Mouse (Mus musculus) liver, embryonic 11.5 days (tissue): ENCODE measurements around the gene Foxn4. TPM values are rescaled to one million over a fixed set of nuclear protein-coding genes. Genes with fewer than 3 reads are reported as not detected.
A peak's percentile ranks its signal among the peaks of the same experiment; 100 is the strongest.

ENCODE experiments used
- ATAC-seq: fragments of 200-750 bp; cut with Nextera tagmentation; replicated peaks from 2 replicates; pipeline ENCODE4 v1.8.0; 2017; ENCODE audit warnings: moderate number of reproducible peaks, mild to moderate bottlenecking, moderate TSS enrichment, moderate library complexity; ENCODE audit not compliant: low FRiP score
- DNase-seq: peaks from one replicate; pipeline ENCODE4 v3.0.0-alpha.2; 2017; ENCODE audit warnings: low spot score
- H3K27ac ChIP-seq: fragments of 300-500 bp; sonication (generic); 2 replicates; pipeline ENCODE4 v1.5.1; 2014; ENCODE audit warnings: mild to moderate bottlenecking, low read depth, low read length, control low read depth
- H3K27me3 ChIP-seq: fragments of 300-500 bp; sonication (generic); replicated peaks from 2 replicates; pipeline ENCODE4 v1.6.1; 2014; ENCODE audit warnings: low read length, mixed read lengths; ENCODE audit not compliant: control insufficient read depth, insufficient read depth
- H3K36me3 ChIP-seq: fragments of 300-500 bp; sonication (generic); 2 replicates; pipeline ENCODE4 v1.6.1; 2014; ENCODE audit warnings: mild to moderate bottlenecking, low read length, moderate library complexity, mixed read lengths; ENCODE audit not compliant: control insufficient read depth, insufficient read depth
- H3K4me1 ChIP-seq: fragments of 300-500 bp; sonication (generic); replicated peaks from 2 replicates; pipeline ENCODE4 v1.6.1; 2014; ENCODE audit warnings: low read length, mixed read lengths; ENCODE audit not compliant: control insufficient read depth, insufficient read depth
- H3K4me2 ChIP-seq: fragments of 300-500 bp; sonication (generic); 2 replicates; pipeline ENCODE4 v1.6.1; 2014; ENCODE audit warnings: mild to moderate bottlenecking, control low read depth, moderate library complexity
- H3K4me3 ChIP-seq: fragments of 300-500 bp; sonication (generic); 2 replicates; pipeline ENCODE4 v1.5.1; 2014; ENCODE audit warnings: low read depth, low read length, control low read depth
- H3K9ac ChIP-seq: fragments of 300-500 bp; sonication (generic); 2 replicates; pipeline ENCODE4 v1.6.1; 2014; ENCODE audit warnings: low read depth, low read length, control low read depth
- H3K9me3 ChIP-seq: fragments of 300-500 bp; sonication (generic); 2 replicates; pipeline ENCODE4 v1.6.1; 2016; ENCODE audit warnings: low read length, inconsistent platforms, mixed read lengths; ENCODE audit not compliant: control insufficient read depth
- WGBS: fragments of 180-500 bp; shearing (Covaris S2); extraction: QIAGEN DNeasy Blood & Tissue Kit; methylation state at CpG from one replicate; pipeline ENCODE4 v1.1.7; 2014; 5-methylcytosine and 5-hydroxymethylcytosine counted together
- polyA plus RNA-seq: library from polyadenylated mRNA; unstranded; fragments of >200 nt; fragmentation: Nextera tagmentation; extraction: Ambion mirVana; gene quantifications from 2 replicates; pipeline ENCODE4 v1.2.1, GENCODE M21; 2014

Foxn4 gene
- polyA plus RNA-seq, 1 experiment from 2014 or later = not detected

GRCm38 (mm10) chr5:114228901-114229300 is 44.7 kb downstream of the Foxn4 start:
- no peaks in the 10 kb centered on the region for H3K4me1 ChIP-seq
- 69% methylated on average over 5 of the region's 5 CpGs for WGBS
- no peak for DNase-seq
- no peak overlapping the region for H3K4me2 ChIP-seq
- H3K9ac ChIP-seq = no peak overlapping the region
- H3K27ac ChIP-seq = no peak overlapping the region
- no peaks in the 10 kb centered on the region for H3K27me3 ChIP-seq
- 0 out of 2 replicates have a peak, but pooled peaks cover 2% of the 10 kb centered on the region for H3K9me3 ChIP-seq
- peaks cover 3% of the 10 kb centered on the region; the same call in 1 of the 2 replicates for H3K36me3 ChIP-seq
- ATAC-seq = no peak
- no peak overlapping the region for H3K4me3 ChIP-seq

- H3K4me2 ChIP-seq = no peak overlapping the region
- H3K9ac ChIP-seq = no peak overlapping the region
- no peaks in the 10 kb centered on the region for H3K4me1 ChIP-seq
- no peak overlapping the region for H3K4me3 ChIP-seq
- ATAC-seq (no peak), DNase-seq (no peak)
- 90% methylated on average over 7 of the region's 7 CpGs for WGBS
- H3K27me3 ChIP-seq = no peaks in the 10 kb centered on the region
- no peak overlapping the region for H3K27ac ChIP-seq
- H3K36me3 ChIP-seq = peaks cover 5% of the 10 kb centered on the region; the same call in 1 of the 2 replicates
- 0 out of 2 replicates have a peak, but pooled peaks cover 2% of the 10 kb centered on the region for H3K9me3 ChIP-seq
Observed at GRCm38 (mm10) chr5:114226051-114226450, 47.6 kb downstream of the Foxn4 start.

- DNase-seq (no peak), ATAC-seq (no peak)
- Histone ChIP-seq H3K4me1 (no peaks in the 10 kb centered on the region; the same call in 1 of the 2 replicates), H3K4me3 (no peak overlapping the region), H3K27me3 (no peaks in the 10 kb centered on the region), H3K9ac (no peak overlapping the region), H3K36me3 (0 out of 2 replicates have a peak, but pooled peaks cover under 1% of the 10 kb centered on the region), H3K4me2 (no peak overlapping the region), H3K27ac (no peak overlapping the region), H3K9me3 (no peaks in the 10 kb centered on the region)
- WGBS = 82% methylated on average over 14 of the region's 14 CpGs
Observed at GRCm38 (mm10) chr5:114218771-114219170, 54.8 kb downstream of the Foxn4 start.

GRCm38 (mm10) chr5:114213183-114213582 is 60.4 kb downstream of the Foxn4 start:
- Histone ChIP-seq H3K36me3 (no peaks in the 10 kb centered on the region), H3K9ac (no peak overlapping the region), H3K4me2 (peak overlapping the region; percentile 40), H3K4me3 (no peak overlapping the region; the same call in 1 of the 2 replicates), H3K9me3 (no peaks in the 10 kb centered on the region), H3K4me1 (peaks cover 4% of the 10 kb centered on the region; the same call in 1 of the 2 replicates), H3K27me3 (no peaks in the 10 kb centered on the region), H3K27ac (no peak overlapping the region)
- 37% methylated on average over 10 of the region's 10 CpGs for WGBS
- peak; percentile 77 for DNase-seq
- peak; percentile 87 for ATAC-seq

GRCm38 (mm10) chr5:114206158-114206557 is 67.4 kb downstream of the Foxn4 start:
- H3K36me3 ChIP-seq = no peaks in the 10 kb centered on the region
- H3K27me3 ChIP-seq = no peaks in the 10 kb centered on the region
- DNase-seq = no peak
- no peak overlapping the region for H3K9ac ChIP-seq
- H3K9me3 ChIP-seq = no peaks in the 10 kb centered on the region
- H3K27ac ChIP-seq = no peak overlapping the region
- no peak for ATAC-seq
- 79% methylated on average over 2 of the region's 2 CpGs for WGBS
- H3K4me1 ChIP-seq = no peaks in the 10 kb centered on the region
- H3K4me2 ChIP-seq = no peak overlapping the region
- no peak overlapping the region for H3K4me3 ChIP-seq

Other genes starting within 250 kb of the Foxn4 start
- gene Usp30, start 208.3 kb downstream of the Foxn4 start, polyA plus RNA-seq = 6.5 and 8.5 TPM in 2 replicates
- gene Svop, start 182.2 kb downstream of the Foxn4 start, polyA plus RNA-seq = not detected in 2 replicates
- gene Alkbh2, start 145.6 kb downstream of the Foxn4 start, polyA plus RNA-seq = 13.1 and 13.4 TPM in 2 replicates
- gene Ung, start 143.4 kb downstream of the Foxn4 start, polyA plus RNA-seq = 41.8 and 47.1 TPM in 2 replicates
- gene Acacb, start 127.3 kb downstream of the Foxn4 start, polyA plus RNA-seq = 0.86 and 1.2 TPM in 2 replicates
- 0.40 and 0.45 TPM in 2 replicates for gene Myo1h, start 15.4 kb upstream of the Foxn4 start, polyA plus RNA-seq
- gene Kctd10, start 106.7 kb upstream of the Foxn4 start, polyA plus RNA-seq = 59.1 and 64.1 TPM in 2 replicates
- gene Ube3b, start 106.8 kb upstream of the Foxn4 start, polyA plus RNA-seq = 41.1 and 41.4 TPM in 2 replicates
- gene Mmab, start 170.3 kb upstream of the Foxn4 start, polyA plus RNA-seq = 27.9 and 29.5 TPM in 2 replicates
- 46.5 and 48.5 TPM in 2 replicates for gene Mvk, start 170.5 kb upstream of the Foxn4 start, polyA plus RNA-seq